Mouse (Mus musculus): ENCODE data around the gene Bnipl.

The Bnipl gene

DNA sequence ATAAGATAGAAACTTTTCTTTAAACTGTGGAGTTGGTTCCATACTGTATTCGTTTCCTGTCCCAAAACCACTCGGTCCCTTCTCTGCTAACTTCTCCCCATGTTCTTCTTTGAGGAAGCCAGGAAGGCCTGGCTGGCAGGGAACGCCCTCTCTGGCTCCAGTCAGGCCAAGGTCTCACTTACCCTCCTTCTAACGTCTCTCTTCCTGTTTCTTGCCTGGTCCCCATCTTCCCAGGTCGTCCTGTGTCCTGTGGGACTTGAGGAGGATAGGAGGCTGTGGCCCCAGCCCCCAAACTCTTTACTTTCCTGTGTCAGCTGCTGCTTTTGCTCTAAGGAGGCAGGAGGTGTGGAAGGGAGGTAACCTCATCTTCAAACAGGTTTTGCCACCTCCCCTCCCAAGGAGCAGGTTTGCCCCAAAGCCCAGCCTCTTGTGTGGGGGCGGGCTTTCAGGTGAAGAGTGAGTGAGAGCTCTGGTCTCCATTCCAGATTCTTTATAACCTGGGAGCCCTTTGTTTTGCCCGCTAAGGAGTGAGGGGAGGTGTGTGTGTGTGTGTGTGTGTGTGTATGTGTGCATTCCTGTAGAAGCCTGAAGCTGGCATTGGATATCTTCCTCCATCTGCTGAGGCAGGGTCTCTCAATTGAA lies at the start of gene Bnipl:
TSS of gene Bnipl (minus strand) at position 411 of the 642 bp plus-strand sequence.
- in situ Hi-C loops (cut with MboI, MseI): no loop called here

DNA sequence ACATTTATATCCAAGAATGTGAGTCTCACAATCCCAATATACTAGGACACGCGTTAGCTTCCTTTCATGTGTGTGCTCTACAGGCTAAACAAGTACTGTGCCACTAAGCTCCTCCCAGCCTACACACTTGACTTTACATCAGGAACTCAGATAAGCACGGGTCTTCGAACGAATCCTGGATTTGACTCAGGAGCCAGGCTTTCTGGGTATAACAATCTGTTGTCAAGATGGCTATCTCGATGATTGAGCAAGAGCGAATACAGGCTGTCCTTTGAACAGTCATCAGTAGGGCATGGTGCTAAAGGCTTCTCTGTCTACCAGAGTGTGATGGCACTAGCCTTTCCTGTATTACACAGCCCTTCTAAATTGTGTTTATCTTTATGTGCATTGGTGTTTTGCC lies 47.0 kb upstream of the Bnipl start:
- in situ Hi-C loops (cut with MboI, MseI): no loop called here

DNA sequence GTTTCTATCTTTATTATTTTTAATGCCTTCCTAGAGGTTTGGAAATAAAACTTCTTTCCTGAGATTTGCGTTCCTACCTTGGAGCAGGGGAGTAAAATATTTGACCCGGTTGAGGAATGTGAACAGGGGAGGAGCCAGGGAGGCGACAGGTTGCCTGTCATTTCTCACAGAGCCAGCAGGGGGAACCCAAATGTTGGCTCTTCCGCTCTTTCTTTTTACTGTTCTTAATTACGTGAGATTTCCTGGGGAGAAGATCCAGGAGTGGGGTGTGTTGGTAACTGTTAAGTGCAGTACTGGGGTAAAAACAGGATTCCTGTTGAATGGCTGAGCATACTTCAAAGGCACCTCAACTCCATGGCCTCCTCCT lies 45.1 kb upstream of the Bnipl start:
- in situ Hi-C loops (cut with MboI, MseI): no loop called here

DNA sequence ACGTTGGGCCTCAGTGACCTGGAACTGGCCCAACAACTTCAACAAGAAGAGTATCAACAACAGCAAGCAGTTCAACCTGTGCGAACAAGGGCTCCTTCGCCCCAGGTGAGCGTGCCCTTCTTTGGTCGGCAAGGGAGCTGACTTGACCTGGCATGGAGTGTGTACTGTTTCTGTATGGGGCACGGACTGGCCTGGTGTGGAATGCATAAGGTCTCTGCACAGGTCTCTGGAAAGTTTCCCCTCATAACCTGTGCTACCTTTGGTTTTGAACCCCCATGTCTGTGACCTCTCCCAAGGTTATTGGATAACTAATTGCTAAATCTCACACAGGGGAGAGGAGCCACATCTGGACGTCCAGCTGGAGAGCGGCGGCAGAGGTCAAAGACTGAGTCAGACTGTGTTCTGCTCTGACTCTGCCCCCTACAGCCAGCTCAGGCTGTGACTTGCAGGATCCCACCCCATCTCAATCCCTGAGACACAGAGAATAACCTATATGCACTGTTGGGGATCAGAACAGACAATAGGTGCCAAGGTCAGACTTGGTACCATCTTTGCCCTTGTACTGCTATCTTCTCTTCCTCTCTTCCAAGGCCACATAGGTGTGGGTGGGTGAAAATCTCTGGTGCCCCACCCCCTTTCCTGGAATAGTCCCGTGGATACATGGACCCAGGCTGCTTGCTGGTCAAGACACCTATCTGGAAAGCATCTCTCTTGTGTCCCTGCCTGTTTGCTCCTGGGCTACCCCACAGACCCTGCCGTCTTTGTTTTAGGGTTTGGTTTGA lies 44.5 kb upstream of the Bnipl start:
- in situ Hi-C loops (cut with MboI, MseI): no loop called here

DNA sequence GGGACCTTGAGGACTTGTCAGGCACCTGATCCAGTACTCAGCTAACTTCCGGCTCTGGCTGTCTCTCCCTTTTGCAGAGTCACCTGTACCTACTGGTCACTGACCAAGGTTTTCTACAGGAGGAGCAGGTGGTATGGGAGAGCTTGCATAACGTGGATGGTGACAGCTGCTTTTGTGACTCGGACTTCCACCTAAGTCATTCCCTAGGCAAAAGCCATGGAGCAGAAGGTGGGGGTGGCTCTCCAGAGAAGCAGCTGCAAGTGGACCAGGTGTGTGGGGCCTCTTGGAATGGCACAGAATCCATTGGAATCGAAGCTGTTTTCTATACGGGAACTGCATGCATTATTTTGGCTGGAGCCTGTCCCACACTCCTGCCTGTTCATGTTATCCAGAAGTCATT lies 43.7 kb upstream of the Bnipl start:
- in situ Hi-C loops (cut with MboI, MseI): no loop called here

DNA sequence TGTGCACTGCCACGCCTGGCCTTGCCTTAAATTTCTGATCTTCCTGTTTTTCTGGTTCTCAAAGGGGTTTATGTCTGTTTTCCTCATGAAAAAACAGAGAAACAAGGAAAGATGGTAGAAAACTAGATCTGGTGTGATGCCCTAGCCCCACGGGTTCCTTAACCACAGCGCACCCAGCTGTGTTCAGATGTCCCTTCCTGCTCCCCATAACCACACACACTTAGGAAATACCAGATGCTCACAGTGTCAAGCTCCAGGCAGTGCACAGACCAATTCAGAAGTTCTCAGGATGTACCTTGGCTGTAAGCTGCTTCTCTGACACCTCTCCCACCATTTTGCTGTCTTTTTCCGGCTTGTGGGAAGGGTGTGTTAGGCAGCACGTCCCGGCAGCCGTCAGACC lies 43.3 kb upstream of the Bnipl start:
- in situ Hi-C loops (cut with MboI, MseI): no loop called here

DNA sequence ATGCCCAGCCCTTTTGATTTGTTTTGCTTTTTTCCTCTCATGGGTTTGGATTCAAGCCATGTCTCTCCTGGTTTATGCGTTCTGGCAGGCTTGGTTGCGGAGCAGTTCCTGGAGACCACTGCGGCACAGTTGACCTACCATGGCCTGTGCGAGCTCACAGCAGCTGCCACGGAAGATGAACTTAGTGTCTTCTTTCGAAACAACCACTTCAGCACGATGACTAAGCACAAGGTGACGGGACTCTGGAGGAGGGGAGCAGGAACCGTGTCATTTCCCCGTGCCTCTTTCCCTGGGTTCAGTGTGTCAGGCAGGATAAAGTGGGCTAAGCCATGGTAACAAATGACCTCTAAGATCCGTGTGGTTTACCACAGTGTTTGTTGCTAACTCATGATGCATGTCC lies 42.5 kb upstream of the Bnipl start:
- in situ Hi-C loops (cut with MboI, MseI): no loop called here

DNA sequence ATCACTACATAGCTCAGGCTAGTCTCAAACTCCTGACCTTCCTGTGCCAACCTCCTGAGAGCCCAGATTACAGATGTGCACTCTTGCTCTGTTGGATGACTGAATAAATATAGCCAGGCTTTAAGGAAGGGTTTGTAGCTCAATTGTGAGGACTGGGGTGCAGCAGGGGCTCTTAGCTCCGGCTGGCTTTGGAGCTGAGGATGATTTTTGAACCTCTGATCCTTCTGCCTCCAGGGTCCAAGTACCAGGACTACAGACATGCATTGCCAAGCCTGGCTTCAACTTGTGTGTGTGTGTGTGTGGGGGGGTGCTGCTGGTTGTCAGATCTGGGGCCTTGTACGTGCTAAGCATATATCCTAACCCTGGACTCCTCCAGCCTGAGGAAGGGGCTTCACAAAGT lies 41.9 kb upstream of the Bnipl start:
- in situ Hi-C loops (cut with MboI, MseI): no loop called here

DNA sequence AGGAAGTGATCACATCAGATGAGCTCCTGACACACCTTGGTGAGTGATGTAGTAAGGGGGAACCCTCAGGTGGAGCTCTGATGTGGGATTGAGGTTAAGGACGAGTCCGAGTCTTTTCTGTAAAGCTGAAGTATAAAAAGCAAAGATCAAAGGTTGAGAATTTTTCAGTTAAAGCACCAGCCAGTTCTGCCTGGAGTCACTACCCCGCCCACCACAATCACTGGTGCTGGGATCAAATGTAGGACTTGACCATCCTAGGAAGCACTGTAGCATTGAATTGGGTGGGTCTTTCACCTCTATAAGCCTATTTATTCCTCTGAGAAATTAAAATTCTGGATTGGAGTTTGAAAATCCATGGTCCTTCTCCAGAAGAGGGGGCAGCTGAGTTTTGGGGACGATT lies 40.0 kb upstream of the Bnipl start:
- in situ Hi-C loops (cut with MboI, MseI): no loop called here

DNA sequence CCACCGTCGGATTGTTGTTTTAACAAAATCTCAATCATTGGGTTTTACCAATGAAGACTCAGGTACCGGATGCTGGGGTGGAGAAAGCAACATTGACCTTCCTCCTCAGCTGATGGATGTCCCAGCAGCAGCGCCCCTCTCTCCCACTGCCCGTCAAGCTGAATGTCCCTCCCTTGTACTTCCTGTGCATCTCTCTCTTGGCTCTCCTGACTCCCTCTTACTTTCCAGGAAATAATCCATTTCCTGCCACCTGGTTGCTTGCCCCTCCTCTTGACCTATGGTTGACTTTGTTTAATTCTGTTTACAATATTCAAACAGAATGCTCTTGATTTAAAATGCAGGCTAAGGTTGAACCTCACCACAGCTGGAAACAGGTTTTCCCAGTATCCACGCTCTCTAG lies 39.2 kb upstream of the Bnipl start:
- in situ Hi-C loops (cut with MboI, MseI): no loop called here

DNA sequence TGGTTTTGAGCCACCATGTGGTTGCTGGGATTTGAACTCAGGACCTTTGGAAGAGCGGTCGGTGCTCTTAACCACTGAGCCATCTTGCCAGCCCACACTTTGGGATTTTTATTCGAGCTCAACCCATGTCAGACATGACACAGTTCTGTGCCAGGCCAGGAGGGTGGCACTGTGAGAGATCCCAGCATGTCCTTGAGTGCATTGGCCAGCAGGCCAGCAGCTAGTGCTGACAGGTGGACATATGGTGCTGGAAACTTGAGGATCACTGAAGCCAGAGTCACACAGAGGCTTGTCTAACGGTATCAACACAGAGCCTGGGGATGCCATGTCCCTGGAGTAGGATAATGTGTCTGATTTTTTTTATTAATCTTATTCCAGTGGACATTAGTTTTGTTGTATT lies 38.4 kb upstream of the Bnipl start:
- in situ Hi-C loops (cut with MboI, MseI): no loop called here

DNA sequence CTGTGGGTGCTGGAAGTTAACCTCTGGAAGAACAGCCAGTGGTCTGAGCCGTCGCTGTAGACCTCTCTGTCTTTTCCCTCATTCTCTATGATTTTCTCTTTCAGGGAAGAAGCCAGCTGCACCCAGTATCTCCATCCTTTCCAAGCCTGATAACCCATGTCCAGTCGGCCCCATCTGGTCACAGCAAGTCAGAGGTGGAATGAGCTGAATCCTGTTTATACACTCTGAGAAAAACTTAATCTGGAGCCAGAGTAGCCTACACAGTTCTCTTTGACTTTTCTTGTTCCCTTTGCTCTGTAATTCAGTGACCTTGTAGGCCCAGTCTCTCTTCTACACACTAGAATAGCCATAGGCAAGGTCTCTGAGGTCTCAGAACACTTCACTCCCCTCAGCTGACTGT lies 36.5 kb upstream of the Bnipl start:
- in situ Hi-C loops (cut with MboI, MseI): no loop called here

DNA sequence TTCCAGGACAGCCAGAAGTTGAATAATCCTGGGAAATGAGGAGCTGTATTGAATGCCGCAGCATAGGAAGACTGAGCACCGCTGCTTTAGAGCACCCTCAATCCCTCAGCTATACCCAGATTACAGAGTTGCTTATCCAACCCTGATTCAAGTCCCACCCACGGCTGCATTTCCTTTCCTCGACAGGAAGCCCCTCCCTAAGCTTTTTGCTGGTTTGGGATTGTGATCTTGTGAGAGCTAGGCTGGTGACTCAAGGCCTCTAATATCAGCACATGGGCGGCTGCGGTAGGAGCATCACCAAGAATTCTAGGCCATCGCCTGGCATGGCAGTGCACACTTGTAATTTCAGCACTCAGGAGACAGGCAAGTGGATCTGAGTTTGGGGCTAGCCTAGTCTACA lies 35.5 kb upstream of the Bnipl start:
- in situ Hi-C loops (cut with MboI, MseI): no loop called here

DNA sequence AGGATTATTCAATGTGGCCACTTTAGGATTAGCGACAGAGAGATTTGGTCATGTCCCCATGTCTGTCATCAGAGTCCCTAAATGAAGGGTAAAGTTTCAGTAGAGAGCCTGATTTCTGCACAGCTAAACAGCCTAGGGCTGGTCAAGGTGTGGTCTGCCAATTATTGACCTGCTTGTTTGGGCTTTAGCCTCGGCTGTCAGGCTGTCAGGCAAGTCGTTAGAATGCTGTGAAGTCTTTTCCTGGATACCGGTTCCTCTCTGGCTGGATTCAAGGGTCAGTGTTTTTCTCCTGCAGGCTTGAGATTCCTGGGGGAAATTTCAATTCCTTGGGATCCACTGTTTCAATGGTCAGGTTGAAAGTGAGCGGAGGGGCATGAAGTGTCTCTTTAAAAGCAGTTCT lies 35.0 kb upstream of the Bnipl start:
- in situ Hi-C loops (cut with MboI, MseI): no loop called here

DNA sequence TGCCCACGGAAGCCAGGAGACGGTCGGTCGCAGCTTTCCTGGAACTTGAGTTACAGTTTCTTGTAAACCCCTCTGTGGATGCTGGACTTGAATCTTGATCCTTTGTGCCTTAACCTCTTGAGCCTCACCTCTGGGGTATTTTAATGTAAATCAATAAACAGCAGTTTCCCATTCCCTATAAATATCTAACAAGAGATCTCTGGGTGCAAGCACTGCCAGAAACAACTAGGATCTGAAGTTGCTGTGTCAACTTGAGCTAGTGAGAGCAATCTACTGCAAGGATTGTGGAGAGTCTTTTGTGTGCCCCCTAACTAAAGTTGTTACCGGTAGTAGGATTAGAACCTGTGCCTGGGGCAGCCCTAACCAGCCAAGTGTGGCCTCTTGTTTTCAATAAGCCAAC lies 34.4 kb upstream of the Bnipl start:
- in situ Hi-C loops (cut with MboI, MseI): no loop called here

DNA sequence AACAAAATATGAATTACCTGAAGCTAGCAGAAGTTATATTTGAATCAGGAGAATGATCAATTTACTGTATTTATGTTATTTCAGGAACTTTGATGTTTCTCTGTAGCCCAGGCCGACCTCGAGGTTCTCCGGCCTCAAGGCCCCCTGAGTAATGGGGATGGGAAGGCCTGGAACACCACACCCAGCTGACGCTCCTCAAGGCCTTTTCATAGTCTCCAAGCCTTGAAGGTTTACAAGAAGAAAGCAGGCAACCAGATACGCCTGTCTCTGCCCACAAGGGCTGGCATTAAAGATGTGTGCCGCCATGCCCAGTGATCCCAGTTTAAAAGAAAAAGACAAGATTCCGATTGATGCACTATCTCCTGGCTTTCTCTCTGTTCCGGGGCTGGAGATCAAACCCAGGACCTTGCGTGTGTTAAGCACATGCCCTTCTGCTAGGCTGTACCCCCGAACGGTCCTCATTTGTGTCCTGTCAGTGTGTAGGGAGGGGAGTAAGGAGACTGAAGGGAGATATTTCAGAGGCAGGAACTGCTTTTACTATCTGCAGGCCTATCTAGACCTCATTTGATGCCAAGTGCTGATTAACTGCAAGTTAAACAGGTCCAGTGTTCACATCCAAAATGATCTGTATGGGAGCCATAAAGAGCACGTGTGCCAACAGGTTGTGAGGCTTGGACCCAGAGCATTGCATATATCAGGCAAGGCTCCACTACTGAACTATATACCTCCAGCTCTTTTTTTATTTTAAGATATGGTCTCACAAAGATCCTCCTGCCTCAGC lies 33.7 kb upstream of the Bnipl start:
- in situ Hi-C loops (cut with MboI, MseI): no loop called here

DNA sequence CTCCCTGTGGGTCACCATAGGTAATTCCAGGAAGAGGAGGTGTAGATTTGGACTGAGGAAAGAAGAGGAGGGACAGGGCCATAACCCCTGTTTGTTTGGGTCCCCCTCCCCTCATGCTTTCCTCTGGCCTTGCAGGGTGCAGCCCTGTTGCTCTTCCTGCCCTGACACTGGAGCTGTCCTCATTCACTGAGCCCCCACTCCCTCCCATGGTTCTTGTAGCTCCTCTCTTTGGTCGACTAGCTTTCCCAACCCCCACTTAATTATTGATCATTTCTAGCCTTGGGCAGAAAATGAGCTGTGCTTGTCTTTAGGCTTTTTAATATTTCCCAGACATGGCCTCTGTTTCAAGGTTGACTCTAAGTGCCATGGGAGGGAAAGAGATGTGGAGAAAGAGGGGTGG lies 33.1 kb upstream of the Bnipl start:
- in situ Hi-C loops (cut with MboI, MseI): no loop called here

DNA sequence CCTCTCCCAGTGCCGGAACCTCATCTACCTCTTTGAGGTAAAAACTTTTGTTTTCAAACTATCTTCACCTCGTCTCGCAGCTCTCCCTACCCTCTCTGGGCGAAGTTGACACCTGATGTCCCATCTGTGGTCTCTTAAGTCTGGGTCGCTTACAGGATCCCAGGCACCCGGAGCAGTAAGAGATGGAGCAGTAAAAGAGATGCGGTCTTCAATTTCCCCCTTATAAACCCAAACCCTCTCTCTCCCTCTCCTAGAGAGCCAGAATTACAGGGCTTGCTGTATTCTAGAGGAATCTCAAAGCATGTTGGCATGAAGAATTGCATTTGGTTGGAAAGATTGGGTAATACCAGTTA lies 32.6 kb upstream of the Bnipl start:
- in situ Hi-C loops (cut with MboI, MseI): no loop called here

DNA sequence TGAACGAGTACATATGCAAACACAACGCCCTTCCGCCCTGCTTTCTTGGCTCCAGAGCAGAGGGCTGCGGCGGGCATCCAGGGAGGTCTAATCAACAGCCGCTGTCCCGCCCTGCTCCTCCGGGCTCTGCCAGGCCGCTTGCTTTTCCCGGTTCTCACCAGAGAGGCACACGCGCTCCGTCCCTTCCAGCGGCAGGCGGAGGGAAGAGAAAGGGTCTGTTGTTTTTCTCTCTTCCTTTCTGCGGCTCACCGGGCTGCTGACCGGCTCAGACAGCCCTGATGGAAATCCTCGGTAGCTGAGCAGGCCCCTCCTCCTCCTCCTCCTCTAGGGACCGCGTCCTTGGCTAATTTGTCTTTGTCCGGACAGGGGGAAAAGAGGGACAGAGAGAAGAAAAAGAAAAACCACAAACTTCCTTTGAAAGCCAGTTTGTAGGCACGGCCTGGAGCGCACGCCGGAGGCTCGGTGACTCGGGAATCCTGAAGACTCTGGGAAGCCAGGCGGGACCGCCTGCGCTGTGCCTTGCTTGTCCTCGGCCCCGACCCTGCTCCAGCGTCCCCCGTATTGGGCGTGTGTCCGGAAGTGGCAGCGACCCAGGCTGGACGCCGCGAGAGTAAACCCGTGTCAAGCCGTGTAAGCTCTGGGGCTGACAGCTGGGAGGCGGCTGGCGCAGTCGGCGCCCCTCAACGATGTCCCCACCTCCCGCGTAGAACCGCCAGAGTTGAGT lies 32.0 kb upstream of the Bnipl start:
- in situ Hi-C loops (cut with MboI, MseI): no loop called here

DNA sequence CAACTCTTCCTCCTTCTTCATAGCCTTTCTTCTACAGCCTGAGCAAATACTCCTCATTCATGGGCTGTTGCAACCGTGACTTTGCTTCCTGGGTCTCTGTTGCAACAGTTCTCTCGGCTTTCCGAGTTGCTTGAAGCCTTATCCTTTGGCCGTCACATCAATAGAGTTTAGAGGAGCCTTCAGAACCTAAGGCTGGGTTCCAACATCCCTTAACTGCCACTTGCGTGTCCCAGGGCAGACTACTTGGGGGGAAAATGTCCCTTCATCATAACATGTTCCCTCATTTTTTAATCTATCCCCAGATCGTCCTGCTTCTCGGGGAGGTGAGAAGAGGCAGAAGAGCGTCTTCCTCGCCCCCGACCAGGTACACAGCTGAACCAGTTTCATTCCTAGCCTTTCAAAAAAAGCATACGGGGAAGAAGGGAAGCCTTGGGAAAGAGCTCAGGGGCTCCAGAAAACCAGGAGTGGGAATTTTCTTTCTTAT lies 31.4 kb upstream of the Bnipl start:
- in situ Hi-C loops (cut with MboI, MseI): no loop called here

DNA sequence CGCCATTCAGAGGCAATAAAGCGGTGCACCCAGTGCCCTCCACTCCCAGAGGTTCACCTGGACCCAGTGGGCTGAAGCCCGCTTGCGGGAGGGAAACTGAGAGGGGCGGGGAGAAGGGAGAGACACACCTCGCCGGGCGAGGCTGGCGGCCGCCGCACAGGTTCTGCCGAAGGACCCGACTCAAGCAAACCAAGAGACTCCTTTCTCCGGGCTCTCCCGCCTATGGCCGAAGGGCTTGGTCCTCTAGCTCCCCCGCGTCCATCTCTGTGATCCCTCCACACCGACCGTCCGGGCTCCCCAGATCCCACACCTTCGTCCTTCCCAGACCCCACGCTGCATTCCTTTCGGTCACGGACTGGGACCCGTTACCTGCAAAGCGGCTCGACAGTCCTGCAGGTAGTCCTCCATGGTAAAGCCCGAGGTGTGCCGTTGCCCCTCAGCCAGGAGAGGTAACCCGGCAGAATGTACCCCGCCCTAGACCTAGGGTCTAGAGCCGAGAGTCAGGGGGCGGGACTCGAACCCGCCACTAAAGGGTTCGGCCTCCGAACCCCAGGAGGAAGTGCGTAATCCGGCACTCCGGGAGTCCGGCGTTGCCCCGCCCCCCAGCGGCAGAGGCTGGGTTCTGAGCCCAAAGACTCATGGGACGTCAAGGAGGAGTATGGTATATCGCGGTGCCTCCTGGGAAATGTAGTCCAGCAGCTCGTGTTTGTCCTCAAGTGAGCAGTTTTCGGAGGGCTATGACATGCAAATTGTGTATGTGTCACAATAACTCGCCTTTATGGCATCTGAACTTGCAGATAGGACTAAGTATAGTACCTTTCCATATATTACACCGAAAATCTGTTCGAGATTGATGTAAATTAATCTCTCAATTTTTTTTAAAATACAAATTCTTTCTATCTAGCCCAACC lies 30.5 kb upstream of the Bnipl start, which contains the start of the genes Mindy1 and Prune1:
TSS of gene Mindy1 (plus strand) at position 130 of the 911 bp plus-strand sequence.
TSS of gene Prune1 (minus strand) at position 861 of the 911 bp plus-strand sequence.
- in situ Hi-C loops (cut with MboI, MseI): no loop called here
